Mouse (Mus musculus): ENCODE results near the gene Pla1a.
A peak's percentile ranks its signal among the peaks of the same experiment; 100 is the strongest.

Gene Pla1a

DNA sequence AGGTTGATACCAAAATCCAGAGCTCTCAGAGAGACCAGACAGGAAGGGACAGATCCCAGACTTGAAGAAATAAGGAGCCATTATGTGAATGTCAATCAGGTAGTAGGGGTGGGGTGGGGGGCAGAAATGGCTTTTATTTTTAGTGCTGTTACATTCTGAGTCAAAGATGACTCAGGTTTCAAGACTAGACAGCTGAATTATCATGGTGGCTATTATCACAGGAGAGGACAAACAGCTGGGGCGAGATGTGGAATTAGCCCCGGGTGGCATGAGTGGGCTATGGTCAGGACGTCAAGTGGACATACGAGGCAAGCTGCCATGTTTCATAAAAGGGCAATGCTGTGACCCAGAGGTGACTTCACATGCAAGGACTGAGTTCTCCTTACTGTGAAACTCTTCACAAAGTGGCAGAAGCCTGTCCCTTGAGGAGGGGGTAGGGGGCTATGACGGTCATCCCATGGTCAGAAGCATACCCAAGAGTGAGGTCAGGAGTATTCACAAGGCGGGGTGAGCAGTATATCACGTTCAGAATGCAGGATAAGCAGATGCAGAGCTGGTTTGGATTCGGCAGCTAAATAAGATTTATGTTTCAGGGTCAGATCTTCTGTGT lies 43.6 kb downstream of the Pla1a start:
- no peak for DNase-seq (ENCODE audit: low spot score in 2 of 2)

DNA sequence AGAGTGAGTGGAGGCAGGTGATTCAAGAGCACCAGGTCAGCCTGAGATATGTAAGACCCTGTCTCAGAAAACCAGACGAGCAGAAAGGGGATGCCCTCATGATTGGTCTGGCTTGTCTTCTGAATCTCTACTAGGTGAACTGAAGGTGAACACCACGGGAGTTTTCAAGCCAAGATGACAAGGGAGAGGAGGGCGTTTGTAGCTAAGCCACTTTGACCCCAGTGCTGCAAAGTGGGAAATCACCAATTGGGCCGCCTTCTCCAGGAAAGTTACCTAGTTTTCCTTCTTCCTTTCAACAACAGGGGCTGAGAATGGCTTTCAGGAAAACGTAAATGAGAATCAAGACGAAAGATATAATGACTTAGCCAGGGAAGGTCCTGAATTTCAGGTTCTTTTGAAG lies 44.2 kb downstream of the Pla1a start:
- DNase-seq (ENCODE audit: low spot score in 2 of 2), result no peak

DNA sequence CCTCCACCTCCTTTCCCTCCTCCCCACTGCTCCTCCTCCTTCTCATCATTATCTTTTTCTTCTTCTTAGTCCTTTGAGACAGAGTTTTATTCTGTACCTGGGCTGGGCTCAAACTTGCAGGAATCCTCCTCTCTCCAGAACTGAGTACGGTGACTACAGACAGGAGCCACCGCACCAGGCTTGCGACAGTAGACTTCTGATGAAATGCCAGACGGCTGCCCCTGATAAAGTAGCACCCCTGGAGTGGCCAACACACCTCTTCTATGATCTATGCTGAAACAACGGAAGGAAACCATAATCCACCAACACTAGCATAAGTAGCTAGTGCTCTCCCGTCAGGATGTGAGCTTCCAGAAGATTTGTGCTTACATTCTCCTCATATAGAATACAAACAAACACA lies 45.6 kb downstream of the Pla1a start:
- DNase-seq (ENCODE audit: low spot score in 2 of 2), result no peak

DNA sequence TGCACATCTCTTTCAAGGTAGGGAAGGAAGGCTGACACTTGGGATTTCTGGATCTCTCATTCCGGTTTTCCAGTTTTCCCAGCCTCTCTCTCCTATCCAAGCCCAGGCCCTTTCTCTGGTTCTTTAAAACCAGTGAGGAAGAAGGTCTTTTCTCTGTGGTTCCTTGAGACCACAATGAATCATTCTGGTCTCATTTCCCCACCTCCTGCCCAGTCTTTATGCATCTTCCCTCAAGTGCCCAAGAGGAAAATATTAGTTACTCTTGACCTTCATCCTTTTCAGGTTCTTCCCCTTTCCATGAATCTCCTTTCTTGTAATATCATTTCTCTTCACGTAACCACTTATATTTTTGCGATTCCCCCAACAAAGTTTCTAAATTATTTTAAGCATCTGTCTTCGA lies 47.2 kb downstream of the Pla1a start:
- DNase-seq (ENCODE audit: low spot score in 2 of 2), result no peak

DNA sequence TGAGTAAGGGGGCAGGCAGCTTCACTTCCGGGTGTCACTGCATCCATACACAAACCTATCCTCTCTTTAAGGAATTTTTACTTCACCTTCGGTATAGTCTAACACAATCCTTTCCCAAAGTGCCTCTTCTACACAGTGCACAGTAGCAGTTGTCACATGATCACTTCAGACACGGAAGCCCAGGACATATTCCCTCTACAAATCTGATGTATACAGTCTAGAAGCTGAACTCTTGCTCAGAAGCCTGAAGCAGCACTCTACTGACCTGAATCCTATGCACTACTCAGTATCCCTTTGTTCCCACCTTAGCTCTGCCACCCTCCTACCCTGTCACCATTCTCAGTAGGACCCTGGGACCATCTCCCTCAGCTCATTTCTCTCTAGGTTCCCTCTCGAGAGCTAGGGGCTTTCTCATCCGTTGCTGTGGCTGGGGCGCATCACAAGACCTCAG lies 47.7 kb downstream of the Pla1a start:
- no peak for DNase-seq (ENCODE audit: low spot score in 2 of 2)

DNA sequence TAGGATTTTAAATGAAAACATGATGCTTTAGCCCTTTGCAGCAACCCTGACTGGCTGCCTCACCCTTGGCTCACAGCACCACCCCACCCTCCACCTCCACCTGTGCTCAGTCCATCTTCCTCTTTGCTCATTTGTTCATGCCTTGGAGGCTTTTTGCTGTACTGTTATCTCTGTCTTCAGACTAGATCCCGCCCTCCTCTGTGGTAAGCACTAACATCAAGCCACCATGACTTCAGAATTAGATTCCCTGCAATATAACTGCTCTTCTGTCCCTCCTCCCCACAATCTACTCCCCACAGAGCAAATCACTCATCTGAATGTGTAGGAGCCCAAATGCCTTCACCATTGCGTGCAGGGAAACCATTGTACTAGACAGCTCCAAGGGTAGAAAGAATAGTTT lies 49.3 kb downstream of the Pla1a start:
- no peak for DNase-seq (ENCODE audit: low spot score in 2 of 2)

DNA sequence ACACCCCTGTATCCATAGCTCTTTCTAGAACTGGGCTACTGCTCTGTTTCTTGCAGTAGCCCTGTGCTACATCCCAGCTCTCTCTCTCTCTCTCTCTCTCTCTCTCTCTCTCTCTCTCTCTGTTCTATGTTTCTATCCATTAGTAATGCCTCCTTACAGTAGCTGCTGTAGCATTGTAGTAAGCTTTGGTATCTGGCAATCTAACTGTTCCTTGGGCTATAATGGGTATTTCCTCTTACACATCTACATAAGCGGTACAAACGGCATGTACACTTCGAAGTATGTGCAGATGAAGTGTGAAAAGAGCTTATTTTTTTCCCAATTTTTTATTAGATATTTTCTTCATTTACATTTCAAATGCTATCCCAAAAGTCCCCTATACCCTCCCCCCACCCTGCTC lies 53.0 kb downstream of the Pla1a start:
- DNase-seq (ENCODE audit: low spot score in 2 of 2), result no peak

DNA sequence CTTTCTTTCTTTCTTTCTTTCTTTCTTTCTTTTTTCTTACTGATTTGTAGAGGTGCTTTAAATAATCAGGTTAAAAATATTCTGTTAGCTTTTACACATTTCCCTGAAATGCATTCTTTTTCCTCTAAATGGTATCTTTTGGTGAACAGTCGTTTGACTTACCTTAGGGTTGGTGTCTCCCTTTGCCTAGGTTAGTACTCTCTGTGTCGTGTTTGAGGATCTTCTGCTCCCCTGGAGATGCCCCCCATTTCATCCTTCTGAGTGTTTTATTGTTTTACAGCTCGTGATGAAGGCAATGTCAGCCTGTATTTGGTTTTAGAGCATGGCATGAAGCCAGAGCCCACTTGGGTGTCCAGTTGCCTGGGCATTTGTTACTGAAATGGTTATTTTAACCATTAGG lies 53.5 kb downstream of the Pla1a start:
- no peak for DNase-seq (ENCODE audit: low spot score in 2 of 2)

DNA sequence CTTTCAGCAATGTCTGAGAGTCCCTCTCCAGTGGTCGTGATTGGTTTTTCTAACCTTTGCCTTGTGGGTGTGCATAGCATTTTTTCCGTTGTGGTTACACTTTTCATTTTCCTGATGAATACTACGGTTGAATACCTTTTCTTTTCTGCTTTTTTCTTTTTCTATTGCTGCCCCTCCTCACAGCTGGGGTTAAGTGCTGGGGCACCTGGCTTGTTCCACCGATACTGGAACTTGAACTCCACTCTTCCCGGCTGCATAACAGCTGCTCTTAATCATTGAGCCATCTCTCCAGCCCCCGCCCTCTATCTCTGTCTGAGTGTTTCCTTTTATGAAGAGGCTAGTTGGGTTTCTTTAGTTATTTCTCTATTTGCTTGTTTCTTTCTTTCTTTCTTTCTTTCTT lies 53.9 kb downstream of the Pla1a start:
- no peak for DNase-seq (ENCODE audit: low spot score in 2 of 2)

DNA sequence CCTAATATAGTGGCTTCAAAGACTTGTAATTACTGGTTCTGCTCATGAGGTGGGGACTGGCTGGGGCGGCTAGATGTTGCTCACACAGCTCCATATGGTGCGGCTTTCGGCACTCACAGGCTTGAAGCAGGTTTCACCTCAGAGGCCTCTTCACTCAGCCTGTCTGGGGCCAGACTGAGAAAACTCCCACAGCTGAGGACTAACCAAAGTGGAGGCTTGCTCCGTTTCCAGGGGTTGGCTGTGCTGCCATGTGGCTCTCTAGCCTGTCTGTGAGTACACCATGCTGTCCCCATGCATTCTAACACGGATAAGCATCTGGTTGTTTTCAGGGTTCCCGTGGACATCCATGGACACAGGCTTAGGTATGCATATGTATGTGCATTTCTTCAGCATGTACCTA lies 54.4 kb downstream of the Pla1a start:
- DNase-seq (ENCODE audit: low spot score in 2 of 2), result no peak

DNA sequence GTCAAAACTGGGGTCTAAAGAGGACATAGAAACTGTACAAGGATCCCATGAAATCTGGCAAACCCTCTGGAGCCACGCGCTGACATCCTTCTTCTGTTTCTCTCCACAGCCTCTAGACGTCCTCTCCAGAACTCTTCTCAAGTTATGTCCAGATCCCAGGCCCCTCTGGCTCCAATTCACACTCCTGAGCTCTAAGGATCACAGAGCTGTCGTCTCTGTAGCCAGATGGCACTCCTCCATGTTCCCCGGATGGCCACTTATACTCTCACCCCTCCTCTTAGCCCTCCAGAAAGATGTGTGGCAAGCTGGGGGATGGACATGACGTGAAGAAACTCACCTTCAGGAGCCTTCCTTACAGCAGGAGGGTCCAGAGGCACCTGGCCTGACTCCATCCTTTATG lies 55.4 kb downstream of the Pla1a start:
- DNase-seq (ENCODE audit: low spot score in 2 of 2), result no peak

DNA sequence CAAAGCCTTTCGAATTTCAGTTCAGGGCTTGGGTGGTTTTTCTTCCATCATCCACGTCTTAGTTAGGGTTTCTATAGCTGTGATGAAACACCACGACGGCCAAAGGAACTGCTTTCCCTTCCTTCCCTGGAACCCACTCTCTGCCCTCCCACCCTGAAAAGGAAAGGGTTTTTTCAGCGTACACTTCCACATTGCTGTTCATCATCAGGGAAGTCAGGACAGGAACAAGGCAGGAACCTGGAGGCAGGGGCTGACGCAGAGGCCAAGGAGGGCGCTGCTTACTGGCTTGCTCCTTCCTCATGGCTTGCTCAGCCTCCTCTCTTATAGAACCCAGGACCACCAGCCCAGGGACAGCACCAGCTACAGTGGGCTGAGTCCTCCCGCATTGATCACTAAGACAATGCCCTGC lies 56.1 kb downstream of the Pla1a start:
- DNase-seq (ENCODE audit: low spot score in 2 of 2), result no peak

DNA sequence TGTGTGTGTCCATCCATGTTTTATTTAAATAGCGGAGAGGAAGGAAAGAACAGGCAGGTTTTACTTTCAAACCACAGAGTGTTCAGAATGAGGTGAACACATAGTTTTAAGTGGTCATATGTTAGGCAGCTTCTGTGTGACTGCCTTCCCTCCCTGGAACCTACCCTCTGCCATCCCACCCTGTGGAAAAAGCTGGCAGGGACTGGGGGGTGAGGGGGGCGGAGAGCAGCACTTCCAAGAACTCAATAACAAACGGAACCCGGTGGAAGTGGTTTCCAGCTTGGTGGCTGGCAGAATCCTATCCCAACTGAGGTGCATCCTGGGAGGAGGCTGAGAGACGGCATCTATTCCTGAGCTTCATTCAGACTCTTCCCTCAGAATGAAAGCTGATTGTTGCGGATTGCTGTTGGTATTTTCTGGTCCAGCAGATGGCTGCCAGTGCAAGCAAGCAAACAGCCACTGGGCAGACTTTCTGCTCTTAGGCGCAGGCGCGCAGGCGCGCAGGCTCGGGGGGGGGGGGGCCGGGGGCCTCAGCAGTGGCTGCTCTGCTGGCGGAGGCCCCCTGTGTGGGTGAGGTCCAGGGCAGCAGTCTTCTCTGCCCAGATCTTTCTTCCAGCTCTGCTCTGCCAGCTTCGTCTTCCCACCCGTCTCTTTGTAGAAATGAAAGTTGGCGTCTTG lies 56.6 kb downstream of the Pla1a start:
- peak; percentile 25 to 31 for DNase-seq (ENCODE audit: low spot score in 2 of 2)

DNA sequence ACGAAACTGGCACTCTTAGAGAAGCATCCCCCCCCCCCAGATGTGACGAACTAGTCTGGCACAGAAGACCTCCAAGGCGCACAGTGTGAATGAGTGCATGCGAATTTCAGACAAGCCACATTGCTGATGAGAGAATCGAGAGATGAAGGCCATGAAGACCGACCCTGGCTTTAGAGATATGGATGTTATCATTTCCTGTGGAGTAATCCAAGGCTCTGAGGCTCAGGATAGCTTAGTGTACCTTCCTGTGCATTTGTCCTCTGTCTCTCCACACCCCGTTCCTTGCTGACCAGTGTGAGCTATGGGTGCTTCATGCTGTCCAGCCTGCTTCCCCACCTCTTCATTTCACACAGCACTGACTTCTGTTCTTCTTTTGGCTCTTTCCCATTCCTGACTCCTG lies 57.8 kb downstream of the Pla1a start:
- DNase-seq (ENCODE audit: low spot score in 2 of 2), result no peak

DNA sequence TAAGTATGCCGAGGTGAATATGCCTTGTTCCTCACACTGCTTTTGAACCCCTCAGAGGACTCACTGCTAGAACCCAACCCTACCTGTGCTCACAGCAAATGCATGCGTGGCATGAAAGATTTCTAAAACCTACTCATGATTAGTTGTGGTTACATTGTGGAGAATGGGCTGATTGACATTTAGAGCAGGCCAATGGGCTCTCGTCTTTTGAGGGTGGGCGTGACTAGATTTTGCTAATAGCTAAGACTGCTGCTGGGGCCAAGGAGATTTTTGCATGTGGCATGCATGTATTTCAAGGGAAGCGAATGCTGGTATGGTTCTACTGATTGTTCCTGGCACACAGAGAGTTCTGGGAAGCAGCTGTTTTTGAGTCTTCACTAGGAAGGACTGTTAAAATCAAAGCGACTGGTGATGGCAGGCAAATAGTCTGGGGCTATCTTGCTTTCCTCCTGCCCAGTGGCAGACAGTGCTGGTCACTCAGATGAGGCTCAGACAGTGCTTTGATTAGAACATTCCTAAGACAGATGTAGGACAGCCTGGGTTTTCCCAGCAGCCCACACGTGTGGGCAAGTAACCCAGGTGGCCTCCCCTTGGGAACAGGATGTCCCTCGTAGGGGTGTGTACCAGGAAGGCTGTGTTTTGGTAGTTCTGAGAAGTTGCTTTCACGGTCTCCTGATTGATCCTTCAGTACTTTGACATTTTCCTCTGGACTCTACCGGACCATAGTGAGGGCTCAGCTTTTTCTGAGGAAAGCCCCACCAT lies 58.4 kb downstream of the Pla1a start:
- DNase-seq (ENCODE audit: low spot score in 2 of 2), result no peak

DNA sequence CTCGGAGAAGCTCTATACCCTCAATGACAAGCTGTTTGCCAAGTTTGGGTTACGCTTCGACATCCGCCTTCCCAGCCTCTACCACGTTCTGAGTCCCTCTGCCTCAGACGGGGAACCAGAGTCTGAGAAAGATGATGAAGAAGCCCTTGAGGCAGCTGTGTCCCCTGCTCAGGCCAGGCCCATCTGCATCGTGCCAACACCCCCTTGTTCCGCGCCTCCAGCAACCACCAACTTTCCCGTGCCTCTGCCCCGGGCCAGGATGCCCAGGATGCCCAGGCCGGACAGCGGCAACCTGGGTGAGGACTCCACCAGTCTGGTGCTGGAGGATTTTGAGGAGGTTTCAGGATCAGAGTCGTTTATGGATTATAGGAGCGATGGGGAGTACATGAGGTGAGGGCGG lies 59.0 kb downstream of the Pla1a start:
- no peak for DNase-seq (ENCODE audit: low spot score in 2 of 2)

DNA sequence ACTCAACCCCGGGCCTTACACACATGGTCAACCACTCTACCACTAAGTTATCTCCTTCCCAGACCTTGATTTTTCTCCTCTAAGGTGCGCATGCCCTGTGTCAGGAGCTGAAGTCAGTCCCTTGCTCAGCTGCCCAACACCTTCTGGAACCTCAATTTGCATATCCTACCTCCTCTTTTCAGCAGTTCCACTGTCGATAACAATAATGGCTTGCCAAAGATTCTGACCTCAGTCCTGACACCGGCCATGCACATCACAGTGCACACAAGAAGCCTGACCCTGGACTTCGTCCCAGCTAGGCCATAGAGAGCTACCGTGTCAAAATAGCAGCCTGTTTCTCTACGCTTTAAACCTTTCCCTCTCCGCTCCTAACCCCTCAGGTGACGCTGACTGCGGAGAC lies 59.5 kb downstream of the Pla1a start:
- DNase-seq (ENCODE audit: low spot score in 2 of 2), result no peak

DNA sequence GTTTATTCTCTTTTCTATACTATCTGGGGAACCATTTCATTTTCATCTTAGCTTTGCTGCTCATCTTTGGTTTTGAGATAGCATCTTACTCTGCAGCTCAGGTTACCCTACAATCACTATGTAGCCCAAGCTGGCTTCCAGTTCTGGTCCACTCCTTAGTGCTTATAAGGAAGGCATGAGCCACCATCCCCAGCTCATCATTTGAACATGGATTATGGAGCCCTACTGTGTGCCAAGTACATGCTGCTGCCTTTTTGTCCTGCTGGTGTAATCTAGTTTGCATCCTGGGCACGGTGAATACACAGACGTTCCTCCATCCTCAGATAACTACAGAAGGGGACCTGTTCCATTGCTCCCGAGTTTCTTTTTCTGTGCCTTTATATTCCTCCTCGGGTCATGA lies 60.1 kb downstream of the Pla1a start:
- no peak for DNase-seq (ENCODE audit: low spot score in 2 of 2)

DNA sequence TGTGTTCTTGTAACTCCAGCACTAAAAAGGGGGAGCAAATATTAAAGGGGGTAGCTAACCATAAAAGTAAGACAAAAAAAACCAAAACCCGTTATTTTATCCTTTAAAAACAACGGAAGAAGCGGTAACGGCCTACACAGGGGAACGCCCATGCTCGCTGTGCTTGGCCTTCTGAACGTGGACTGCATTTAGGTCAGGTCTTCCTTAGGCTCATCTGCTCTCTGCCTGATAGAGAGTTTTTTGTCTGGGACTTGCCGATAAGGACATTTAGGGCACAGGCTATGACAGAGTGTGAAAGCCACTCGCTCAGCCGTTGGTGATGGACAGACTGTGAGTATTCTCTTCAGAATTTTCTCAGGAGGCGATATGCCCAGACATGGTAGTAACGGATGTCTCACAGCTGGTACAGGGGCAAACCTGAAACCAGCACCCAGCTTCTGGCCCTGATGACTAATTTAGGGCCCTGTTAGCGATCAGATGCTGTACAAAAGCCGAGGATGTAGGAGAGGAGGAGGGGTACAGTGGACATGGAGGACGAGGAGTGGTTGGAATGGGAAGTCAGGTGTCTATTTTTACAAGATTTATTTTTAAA lies 61.1 kb downstream of the Pla1a start:
- no peak for DNase-seq (ENCODE audit: low spot score in 2 of 2)

DNA sequence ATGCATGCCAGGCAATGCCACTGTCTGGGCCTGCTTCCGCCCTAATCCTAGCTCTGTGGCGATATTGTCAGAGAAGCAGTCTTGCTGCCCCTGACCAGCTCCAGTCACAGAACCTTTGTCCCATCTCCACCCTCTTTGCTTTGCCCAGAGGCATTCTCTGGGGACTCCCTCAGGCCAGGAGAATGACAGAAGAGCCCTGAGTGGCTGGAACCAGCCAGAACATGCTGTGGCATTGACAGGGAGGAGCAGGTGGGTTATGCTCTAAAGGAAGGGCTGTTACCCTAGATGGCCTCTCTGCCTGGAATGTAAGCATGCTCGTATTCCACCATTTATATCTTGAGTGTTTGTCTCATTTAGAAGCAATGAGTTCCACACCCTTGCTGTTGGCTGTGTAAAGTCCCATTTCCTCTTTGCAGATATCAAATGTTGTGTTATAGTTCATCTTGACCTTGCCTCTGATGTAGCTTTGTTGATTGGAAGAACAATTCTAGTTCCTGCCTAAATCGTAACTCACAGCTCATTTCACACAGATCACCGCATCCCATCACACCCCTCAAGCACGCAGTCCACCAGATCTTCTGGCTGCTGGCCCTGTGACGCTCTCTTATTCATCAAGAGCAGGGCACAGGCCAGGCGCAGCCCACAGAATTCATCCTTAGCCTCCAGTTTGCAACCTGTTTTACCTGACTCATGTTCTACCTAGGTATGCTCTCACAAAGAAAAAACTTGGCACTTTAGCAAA lies 62.1 kb downstream of the Pla1a start:
- no peak for DNase-seq (ENCODE audit: low spot score in 2 of 2)

DNA sequence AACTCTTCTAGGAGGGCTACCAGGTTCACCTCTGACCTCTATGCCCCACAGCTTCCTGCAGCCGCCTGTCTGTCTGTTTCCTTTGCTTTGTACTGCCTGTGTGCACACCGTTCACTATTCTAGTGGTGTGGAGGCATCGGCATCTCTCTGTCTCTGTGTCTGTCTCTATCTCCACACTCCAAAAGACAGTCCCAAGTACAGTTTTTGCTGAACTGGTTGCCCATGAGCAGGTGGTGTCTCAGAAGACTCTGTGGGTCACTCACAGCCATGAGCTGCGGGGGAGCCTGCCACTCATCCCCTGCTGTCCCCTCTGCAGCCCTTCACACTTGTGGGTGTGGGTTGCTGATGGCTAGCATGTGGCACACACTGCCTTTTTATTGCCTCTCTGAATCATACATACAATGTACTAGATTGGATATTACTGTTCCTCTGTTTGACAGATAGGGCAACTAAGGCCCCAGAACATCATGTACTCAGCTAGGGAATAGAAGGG lies 62.9 kb downstream of the Pla1a start:
- DNase-seq (ENCODE audit: low spot score in 2 of 2), result no peak

DNA sequence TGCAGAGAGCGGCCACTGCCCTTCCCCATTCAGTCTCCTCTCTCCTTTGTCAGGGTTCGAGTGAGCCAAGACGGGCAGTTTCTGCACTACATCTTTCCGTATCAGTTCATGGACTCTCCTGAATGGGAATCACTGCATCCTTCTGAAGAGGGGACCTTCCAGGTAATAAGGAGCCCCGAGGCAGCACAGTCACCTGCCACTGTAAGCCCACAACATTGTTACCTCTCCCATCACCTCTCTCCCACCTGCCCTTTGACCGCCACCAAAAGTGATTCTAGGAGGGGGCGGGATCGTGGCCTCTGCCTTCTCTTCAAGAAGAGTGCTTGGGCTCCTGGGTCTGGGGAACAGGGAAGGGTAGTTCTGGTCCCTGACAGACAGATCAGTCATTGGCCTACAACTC lies 63.5 kb downstream of the Pla1a start:
- DNase-seq (ENCODE audit: low spot score in 2 of 2), result no peak
